Mouse (Mus musculus) stomach, postnatal 0 days (tissue): Measurements from ENCODE around the gene Rfx7.

Experiments
- CTCF ChIP-seq: IDR thresholded peaks from 2 replicates; pipeline ENCODE4 v1.5.1; 2016; ENCODE audit warnings: antibody characterized with exemption, low read depth, mild to moderate bottlenecking, moderate library complexity
- EP300 ChIP-seq: optimal IDR thresholded peaks from 2 replicates; pipeline ENCODE3; 2016; ENCODE audit warnings: antibody characterized with exemption

GRCm38 (mm10) chr9:72653533-72653932, 121.5 kb downstream of the Rfx7 start:
- TF ChIP-seq CTCF (no peak; the same call in 1 of the 2 replicates), EP300 (no peak)
